Mouse (Mus musculus) layer of hippocampus, adult 18-20 months (tissue): ENCODE results near the gene Il17f. TPM values are rescaled to one million over a fixed set of nuclear protein-coding genes. Genes with fewer than 3 reads are reported as not detected.
"Not testable (repeated sequence)": the region's sequence is repeated elsewhere in the genome, so short reads cannot be mapped to it uniquely, and the experiment has no call there.

Experiments
- DNase-seq, 2 experiments: peaks; one replicate each; pipeline ENCODE4 v3.0.0; 2022; ENCODE audit warnings: low spot score in 2 of 2
- total RNA-seq, 2 experiments: library from RNA; stranded (reverse); gene quantifications; 2 replicates each; pipeline ENCODE4 v1.2.3; 2021

Il17f gene
- total RNA-seq, 2 experiments from 2014 or later = 0.38 TPM; not detected in 1

- no peak for DNase-seq
These were observed 3.4 kb downstream of the Il17f start for GRCm38 (mm10) chr1:20787046-20787445.

- no peak for DNase-seq
These were observed 12.1 kb downstream of the Il17f start for GRCm38 (mm10) chr1:20778366-20778765.

GRCm38 (mm10) chr1:20774026-20774730 is 16.2 kb downstream of the Il17f start:
- DNase-seq = not testable (repeated sequence)

GRCm38 (mm10) chr1:20766526-20766925 is 23.9 kb downstream of the Il17f start:
- DNase-seq = no peak

GRCm38 (mm10) chr1:20761411-20761810 is 29.0 kb downstream of the Il17f start:
- no peak for DNase-seq

GRCm38 (mm10) chr1:20760331-20760730 is 30.1 kb downstream of the Il17f start:
- no peak for DNase-seq

GRCm38 (mm10) chr1:20759799-20760198 is 30.6 kb downstream of the Il17f start:
- DNase-seq = peak; percentile 39 to 60

- DNase-seq = no peak
These were observed 32.8 kb downstream of the Il17f start for GRCm38 (mm10) chr1:20757586-20757985.

GRCm38 (mm10) chr1:20754439-20754838 is 36.0 kb downstream of the Il17f start:
- no peak for DNase-seq

GRCm38 (mm10) chr1:20740496-20740998 is 49.9 kb downstream of the Il17f start:
- no peak for DNase-seq

- no peak for DNase-seq
These were observed 51.9 kb downstream of the Il17f start for GRCm38 (mm10) chr1:20738483-20738882.

GRCm38 (mm10) chr1:20736572-20736971 is 53.8 kb downstream of the Il17f start:
- no peak for DNase-seq

- no peak for DNase-seq
These were observed 59.5 kb downstream of the Il17f start, which contains the start of gene Il17a for GRCm38 (mm10) chr1:20730903-20731302. Il17a (plus strand) TSS chr1:20730905.

Other genes with a start within 250 kb of the Il17f start
- under 1 TPM; 0.02 to 0.20 TPM for gene Pkhd1, start 172.6 kb downstream of the Il17f start, total RNA-seq
- not detected for gene Il17a, start 59.7 kb downstream of the Il17f start, total RNA-seq
- gene Mcm3, start 29.7 kb upstream of the Il17f start, total RNA-seq = 1 to 10 TPM; 3.8 to 4.2 TPM
- 100 to 1,000 TPM; 151 to 161 TPM for gene Paqr8, start 100.0 kb upstream of the Il17f start, total RNA-seq
- gene Efhc1, start 161.0 kb upstream of the Il17f start, total RNA-seq = 1 to 10 TPM; 1.2 to 1.8 TPM